Mouse (Mus musculus) ES-E14 (cell line): ENCODE measurements around the gene Chpf. TPM values are rescaled to one million over a fixed set of nuclear protein-coding genes. Genes with fewer than 3 reads are reported as not detected.

ENCODE experiments used
- DNase-seq: peaks from one replicate; pipeline ENCODE4 v3.0.0-alpha.2; 2013; ENCODE audit warnings: low read depth, low spot score
- H3K27ac ChIP-seq: 2 replicates; pipeline ENCODE4 v1.5.1; 2012; ENCODE audit warnings: low read depth, mild to moderate bottlenecking, low read length, moderate library complexity, mixed read lengths; ENCODE audit not compliant: poor library complexity, insufficient read depth, severe bottlenecking
- H3K36me3 ChIP-seq: 2 replicates; pipeline ENCODE4 v1.6.1; 2012; ENCODE audit warnings: mild to moderate bottlenecking, low read length, moderate library complexity, mixed read lengths; ENCODE audit not compliant: control insufficient read depth, poor library complexity, insufficient read depth, severe bottlenecking
- H3K4me1 ChIP-seq, 2 experiments: fragments of 150-350 bp in 1 of 2; sonication (generic) in 1 of 2; 2 replicates each; pipeline ENCODE4 v1.6.1; 2012; ENCODE audit warnings: low read length in 2 of 2, mild to moderate bottlenecking in 1 of 2, mixed read lengths in 1 of 2; ENCODE audit not compliant: control insufficient read depth in 2 of 2, insufficient read depth in 2 of 2, poor library complexity in 1 of 2
- H3K4me3 ChIP-seq, 2 experiments: fragments of 150-350 bp in 1 of 2; sonication (generic) in 1 of 2; 2 replicates each; pipeline ENCODE4 v1.5.1; 2012; ENCODE audit warnings: low read length in 2 of 2, low read depth in 1 of 2, mild to moderate bottlenecking in 1 of 2, mixed read lengths in 1 of 2; ENCODE audit not compliant: insufficient read depth in 1 of 2, poor library complexity in 1 of 2, severe bottlenecking in 1 of 2
- H3K9ac ChIP-seq: 2 replicates; pipeline ENCODE4 v1.6.1; 2012; ENCODE audit warnings: low read depth, mild to moderate bottlenecking, low read length, mixed read lengths; ENCODE audit not compliant: poor library complexity, insufficient read depth, severe bottlenecking
- H3K9me3 ChIP-seq: fragments of 150-350 bp; sonication (generic); 2 replicates; pipeline ENCODE4 v1.6.1; 2012; ENCODE audit warnings: low read depth, mild to moderate bottlenecking, low read length; ENCODE audit not compliant: control insufficient read depth, insufficient read depth
- CHD2 ChIP-seq: IDR thresholded peaks from 2 replicates; pipeline ENCODE4 v1.6.1; 2014; ENCODE audit warnings: mild to moderate bottlenecking, low read depth, low read length, inconsistent platforms
- HCFC1 ChIP-seq: IDR thresholded peaks from 2 replicates; pipeline ENCODE4 v1.6.1; 2012; ENCODE audit warnings: low read length, inconsistent platforms, borderline replicate concordance; ENCODE audit not compliant: insufficient read depth
- MAFK ChIP-seq: IDR thresholded peaks from 2 replicates; pipeline ENCODE4 v1.6.1; 2014; ENCODE audit warnings: mild to moderate bottlenecking, low read depth, low read length, inconsistent platforms; ENCODE audit not compliant: insufficient read depth
- ZC3H11A ChIP-seq: IDR thresholded peaks from 2 replicates; pipeline ENCODE4 v1.6.1; 2012; ENCODE audit warnings: low read depth, mild to moderate bottlenecking, inconsistent platforms, low read length, borderline replicate concordance
- ZNF384 ChIP-seq: IDR thresholded peaks from 2 replicates; pipeline ENCODE4 v1.6.1; 2012; ENCODE audit warnings: low read depth, low read length, inconsistent platforms
- in situ Hi-C, 2 experiments: fragments of 600-800 bp; cut with MboI; formaldehyde crosslinking; loops; one replicate each; pipeline ENCODE4 v1.15.1; 2025; ENCODE audit warnings: low sequenced_read_pairs in 2 of 2, inconsistent platforms in 1 of 2; ENCODE audit not compliant: unreplicated experiment in 2 of 2
- total RNA-seq: library from RNA; depleted of rRNA; stranded (reverse); fragments of 300-350 nt; gene quantifications from 2 replicates; pipeline ENCODE4 v1.2.3, GENCODE M21; 2012

Gene Chpf
- total RNA-seq, 1 experiment, result 43.5 TPM

GRCm38 (mm10) chr1:75487040-75487404 is 7.9 kb upstream of the Chpf start:
- TF ChIP-seq ZC3H11A (no peak), CHD2 (no peak), MAFK (no peak), HCFC1 (no peak), ZNF384 (no peak)
- peak overlapping the region; percentile 66 for H3K9ac ChIP-seq

GRCm38 (mm10) chr1:75486561-75486960 is 7.5 kb upstream of the Chpf start:
- no peaks in the 10 kb centered on the region for H3K36me3 ChIP-seq
- H3K27ac ChIP-seq, result no peak overlapping the region
- peak overlapping the region; percentile 80 to 93; a peak in 3 of 4 replicates for H3K4me3 ChIP-seq
- in situ Hi-C loops, result no loop called here
- H3K4me1 ChIP-seq, result peaks cover 5 to 14% of the 10 kb centered on the region in 2 experiments; a peak in 2 of 4 replicates
- no peak for TF ChIP-seq ZC3H11A
- no peak for TF ChIP-seq ZNF384
- TF ChIP-seq CHD2, result no peak
- TF ChIP-seq HCFC1, result no peak
- no peak for TF ChIP-seq MAFK
- H3K9ac ChIP-seq, result no peak overlapping the region; the same call in 1 of the 2 replicates
- no peaks in the 10 kb centered on the region for H3K9me3 ChIP-seq
- DNase-seq, result no peak

More at GRCm38 (mm10) chr1:75487040-75487404, 7.9 kb upstream of the Chpf start:
- DNase-seq, result no peak
- in situ Hi-C loops, result no loop called here
- Histone ChIP-seq H3K27ac (no peak overlapping the region), H3K4me1 (peaks cover 5 to 15% of the 10 kb centered on the region in 2 experiments; a peak in 2 of 4 replicates), H3K4me3 (peak overlapping the region; percentile 80 to 93), H3K36me3 (no peaks in the 10 kb centered on the region), H3K9me3 (no peaks in the 10 kb centered on the region)

GRCm38 (mm10) chr1:75480735-75481134 is 1.6 kb upstream of the Chpf start:
- no peaks in the 10 kb centered on the region for H3K9me3 ChIP-seq
- TF ChIP-seq HCFC1 (no peak), CHD2 (no peak)
- no peak overlapping the region for H3K27ac ChIP-seq
- no peak for DNase-seq
- peaks cover 8% of the 10 kb centered on the region for H3K36me3 ChIP-seq
- in situ Hi-C loops, result no loop called here
- H3K9ac ChIP-seq, result no peak overlapping the region
- peaks cover 4 to 6% of the 10 kb centered on the region in 2 experiments; a peak in 2 of 4 replicates for H3K4me1 ChIP-seq
- no peak overlapping the region for H3K4me3 ChIP-seq

- H3K4me1 ChIP-seq, result peaks cover 4 to 8% of the 10 kb centered on the region in 2 experiments; a peak in 2 of 4 replicates
- H3K9ac ChIP-seq, result no peak overlapping the region
- in situ Hi-C loops, result no loop called here
- no peak for DNase-seq
- H3K4me3 ChIP-seq, result peak overlapping the region; percentile 61 to 63
- peaks cover 15% of the 10 kb centered on the region for H3K36me3 ChIP-seq
- H3K9me3 ChIP-seq, result no peaks in the 10 kb centered on the region
- H3K27ac ChIP-seq, result no peak overlapping the region
- TF ChIP-seq ZC3H11A (no peak), CHD2 (no peak), HCFC1 (no peak), ZNF384 (no peak), MAFK (no peak)
Observed at GRCm38 (mm10) chr1:75480036-75480435, 929 bp upstream of the Chpf start.

- H3K4me3 ChIP-seq, result peak overlapping the region; percentile 61 to 63
- in situ Hi-C loops, result no loop called here
- no peaks in the 10 kb centered on the region for H3K9me3 ChIP-seq
- no peak for DNase-seq
- peaks cover 4 to 8% of the 10 kb centered on the region in 2 experiments; a peak in 2 of 4 replicates for H3K4me1 ChIP-seq
- TF ChIP-seq CHD2, result no peak
- no peak for TF ChIP-seq ZNF384
- no peak for TF ChIP-seq MAFK
- no peak for TF ChIP-seq ZC3H11A
- TF ChIP-seq HCFC1, result no peak
- H3K36me3 ChIP-seq, result peaks cover 19% of the 10 kb centered on the region
- no peak overlapping the region for H3K27ac ChIP-seq
- peak overlapping the region; percentile 36; the same call in 1 of the 2 replicates for H3K9ac ChIP-seq
Observed at GRCm38 (mm10) chr1:75479635-75479989, 505 bp upstream of the Chpf start.
